Mouse (Mus musculus) kidney, embryonic 15.5 days (tissue): ENCODE data around the gene Abhd8. TPM values are rescaled to one million over a fixed set of nuclear protein-coding genes. Genes with fewer than 3 reads are reported as not detected.
A peak's percentile ranks its signal among the peaks of the same experiment; 100 is the strongest.

ENCODE experiments used
- ATAC-seq: fragments of 200-750 bp; cut with Nextera tagmentation; replicated peaks from 2 replicates; pipeline ENCODE4 v1.8.0; 2017; ENCODE audit warnings: moderate TSS enrichment; ENCODE audit not compliant: low FRiP score
- H3K27ac ChIP-seq: fragments of 300-500 bp; sonication (generic); 2 replicates; pipeline ENCODE4 v1.5.1; 2015; ENCODE audit warnings: mild to moderate bottlenecking, inconsistent platforms
- H3K27me3 ChIP-seq: fragments of 300-500 bp; sonication (generic); 2 replicates; pipeline ENCODE4 v1.6.1; 2015; ENCODE audit warnings: inconsistent platforms
- H3K36me3 ChIP-seq: fragments of 300-500 bp; sonication (generic); 2 replicates; pipeline ENCODE4 v1.6.1; 2015; ENCODE audit warnings: inconsistent platforms
- H3K4me1 ChIP-seq: fragments of 300-500 bp; sonication (generic); 2 replicates; pipeline ENCODE4 v1.6.1; 2015; ENCODE audit warnings: inconsistent platforms
- H3K4me2 ChIP-seq: fragments of 300-500 bp; sonication (generic); 2 replicates; pipeline ENCODE4 v1.6.1; 2015; ENCODE audit warnings: moderate library complexity, mild to moderate bottlenecking, inconsistent platforms
- H3K4me3 ChIP-seq: fragments of 300-500 bp; sonication (generic); replicated peaks from 2 replicates; pipeline ENCODE4 v1.5.1; 2015; ENCODE audit warnings: mild to moderate bottlenecking, inconsistent platforms
- H3K9ac ChIP-seq: fragments of 300-500 bp; sonication (generic); 2 replicates; pipeline ENCODE4 v1.6.1; 2015; ENCODE audit warnings: mild to moderate bottlenecking, inconsistent platforms
- H3K9me3 ChIP-seq: fragments of 300-500 bp; sonication (generic); replicated peaks from 2 replicates; pipeline ENCODE4 v1.6.1; 2016; ENCODE audit warnings: inconsistent platforms
- WGBS: fragments of 180-500 bp; shearing (Covaris S2); methylation state at CpG from one replicate; pipeline ENCODE4 v1.1.7; 2015; ENCODE audit warnings: mixed read lengths; 5-methylcytosine and 5-hydroxymethylcytosine counted together
- polyA plus RNA-seq: library from polyadenylated mRNA; unstranded; fragments of >200 nt; fragmentation: Nextera tagmentation; extraction: Ambion mirVana; gene quantifications from 2 replicates; pipeline ENCODE4 v1.2.1, GENCODE M21; 2015

Gene Abhd8
- 42.8 and 47.0 TPM in 2 replicates for polyA plus RNA-seq

GRCm38 (mm10) chr8:71463188-71464033, at the start of gene Abhd8:
Abhd8 (minus strand) TSS chr8:71463655.
- peak; percentile 82 for ATAC-seq
- H3K27me3 ChIP-seq: no peaks in the 10 kb centered on the region
- H3K36me3 ChIP-seq: peaks cover 48% of the 10 kb centered on the region
- H3K9ac ChIP-seq: peak within 1 kb of the TSS; percentile 79
- H3K4me1 ChIP-seq: peaks cover 33% of the 10 kb centered on the region
- WGBS: 1% methylated on average over 55 of the region's 55 CpGs
- H3K4me2 ChIP-seq: peak within 1 kb of the TSS; percentile 89
- no peaks in the 10 kb centered on the region for H3K9me3 ChIP-seq
- H3K27ac ChIP-seq: peak within 1 kb of the TSS; percentile 85
- H3K4me3 ChIP-seq: peak within 1 kb of the TSS; percentile 92

GRCm38 (mm10) chr8:71511644-71512043, 48.2 kb upstream of the Abhd8 start, which contains the start of gene Plvap:
Plvap (minus strand) TSS chr8:71511752.
- Histone ChIP-seq H3K9me3 (no peaks in the 10 kb centered on the region), H3K27ac (peak within 1 kb of the TSS; percentile 24; the same call in 1 of the 2 replicates), H3K36me3 (no peaks in the 10 kb centered on the region), H3K9ac (no peak within 1 kb of the TSS), H3K27me3 (peaks cover 37% of the 10 kb centered on the region), H3K4me1 (peaks cover 24% of the 10 kb centered on the region), H3K4me2 (peak within 1 kb of the TSS; percentile 46), H3K4me3 (peak within 1 kb of the TSS; percentile 29)
- 24% methylated on average over 14 of the region's 14 CpGs for WGBS
- peak; percentile 24; the same call in 1 of the 2 replicates for ATAC-seq

- Histone ChIP-seq H3K27ac (no peak overlapping the region), H3K4me3 (peak overlapping the region; percentile 29), H3K4me2 (peak overlapping the region; percentile 46), H3K9me3 (no peaks in the 10 kb centered on the region), H3K4me1 (peaks cover 23% of the 10 kb centered on the region), H3K9ac (peak overlapping the region; percentile 24; the same call in 1 of the 2 replicates), H3K36me3 (no peaks in the 10 kb centered on the region), H3K27me3 (peaks cover 51% of the 10 kb centered on the region)
- 78% methylated on average over 2 of the region's 2 CpGs for WGBS
- no peak for ATAC-seq
Observed at GRCm38 (mm10) chr8:71509316-71509715, 45.9 kb upstream of the Abhd8 start.

- H3K4me1 ChIP-seq: peaks cover 23% of the 10 kb centered on the region
- ATAC-seq: peak; percentile 70
- under 1% methylated on average over 61 of the region's 61 CpGs for WGBS
- H3K27me3 ChIP-seq: peaks cover 50% of the 10 kb centered on the region
- H3K9ac ChIP-seq: peak overlapping the region; percentile 44
- H3K27ac ChIP-seq: no peak overlapping the region
- H3K4me3 ChIP-seq: peak overlapping the region; percentile 51
- H3K4me2 ChIP-seq: peak overlapping the region; percentile 90
- no peaks in the 10 kb centered on the region for H3K9me3 ChIP-seq
- H3K36me3 ChIP-seq: no peaks in the 10 kb centered on the region
Observed at GRCm38 (mm10) chr8:71507589-71508104, 44.2 kb upstream of the Abhd8 start.

GRCm38 (mm10) chr8:71505979-71506378, 42.5 kb upstream of the Abhd8 start:
- no peak for ATAC-seq
- H3K4me1 ChIP-seq: peaks cover 17% of the 10 kb centered on the region
- H3K36me3 ChIP-seq: no peaks in the 10 kb centered on the region
- H3K9ac ChIP-seq: no peak overlapping the region
- no peak overlapping the region for H3K4me2 ChIP-seq
- H3K9me3 ChIP-seq: no peaks in the 10 kb centered on the region
- no peak overlapping the region for H3K4me3 ChIP-seq
- WGBS: 89% methylated on average over 4 of the region's 4 CpGs
- no peak overlapping the region for H3K27ac ChIP-seq
- H3K27me3 ChIP-seq: peaks cover 48% of the 10 kb centered on the region

GRCm38 (mm10) chr8:71505326-71505725, 41.9 kb upstream of the Abhd8 start:
- 95% methylated on average over 4 of the region's 4 CpGs for WGBS
- no peak overlapping the region for H3K4me2 ChIP-seq
- no peak overlapping the region for H3K9ac ChIP-seq
- H3K27ac ChIP-seq: no peak overlapping the region
- no peaks in the 10 kb centered on the region for H3K36me3 ChIP-seq
- no peak overlapping the region for H3K4me3 ChIP-seq
- no peaks in the 10 kb centered on the region for H3K9me3 ChIP-seq
- peaks cover 23% of the 10 kb centered on the region for H3K4me1 ChIP-seq
- no peak for ATAC-seq
- H3K27me3 ChIP-seq: peaks cover 48% of the 10 kb centered on the region

GRCm38 (mm10) chr8:71504349-71504748, 40.9 kb upstream of the Abhd8 start:
- peaks cover 39% of the 10 kb centered on the region for H3K27me3 ChIP-seq
- H3K4me1 ChIP-seq: peaks cover 29% of the 10 kb centered on the region
- H3K4me3 ChIP-seq: no peak overlapping the region
- 81% methylated on average over 4 of the region's 4 CpGs for WGBS
- no peak for ATAC-seq
- H3K9ac ChIP-seq: no peak overlapping the region
- 0 out of 2 replicates have a peak overlapping the region, but pooled peaks have one; percentile 37 for H3K27ac ChIP-seq
- no peaks in the 10 kb centered on the region for H3K9me3 ChIP-seq
- no peaks in the 10 kb centered on the region for H3K36me3 ChIP-seq
- H3K4me2 ChIP-seq: no peak overlapping the region

GRCm38 (mm10) chr8:71498816-71499690, 35.6 kb upstream of the Abhd8 start:
- peaks cover 59% of the 10 kb centered on the region for H3K4me1 ChIP-seq
- H3K4me2 ChIP-seq: peak overlapping the region; percentile 9
- no peak overlapping the region for H3K9ac ChIP-seq
- H3K4me3 ChIP-seq: no peak overlapping the region
- H3K27ac ChIP-seq: peak overlapping the region; percentile 90
- no peaks in the 10 kb centered on the region for H3K27me3 ChIP-seq
- H3K36me3 ChIP-seq: peaks cover 6% of the 10 kb centered on the region
- 21% methylated on average over 15 of the region's 16 CpGs for WGBS
- no peaks in the 10 kb centered on the region for H3K9me3 ChIP-seq
- peak; percentile 24; the same call in 1 of the 2 replicates for ATAC-seq

- peak; percentile 33 for ATAC-seq
- peak overlapping the region; percentile 9 for H3K4me2 ChIP-seq
- H3K4me3 ChIP-seq: no peak overlapping the region
- no peaks in the 10 kb centered on the region for H3K27me3 ChIP-seq
- H3K9ac ChIP-seq: 0 out of 2 replicates have a peak overlapping the region, but pooled peaks have one; percentile 4
- H3K36me3 ChIP-seq: peaks cover 14% of the 10 kb centered on the region
- H3K9me3 ChIP-seq: no peaks in the 10 kb centered on the region
- WGBS: 5% methylated on average over 15 of the region's 15 CpGs
- peaks cover 59% of the 10 kb centered on the region for H3K4me1 ChIP-seq
- H3K27ac ChIP-seq: peak overlapping the region; percentile 90
Observed at GRCm38 (mm10) chr8:71497881-71498501, 34.5 kb upstream of the Abhd8 start.

GRCm38 (mm10) chr8:71497077-71497645, 33.7 kb upstream of the Abhd8 start:
- Histone ChIP-seq H3K27ac (peak overlapping the region; percentile 90), H3K9ac (no peak overlapping the region), H3K36me3 (peaks cover 23% of the 10 kb centered on the region), H3K4me3 (no peak overlapping the region), H3K9me3 (no peaks in the 10 kb centered on the region), H3K4me2 (no peak overlapping the region), H3K4me1 (peaks cover 59% of the 10 kb centered on the region), H3K27me3 (no peaks in the 10 kb centered on the region)
- WGBS: 78% methylated on average over 1 of the region's 1 CpGs
- ATAC-seq: no peak

- WGBS: 11% methylated on average over 11 of the region's 11 CpGs
- H3K9ac ChIP-seq: 0 out of 2 replicates have a peak overlapping the region, but pooled peaks have one; percentile 12
- no peaks in the 10 kb centered on the region for H3K9me3 ChIP-seq
- H3K4me1 ChIP-seq: peaks cover 59% of the 10 kb centered on the region
- H3K36me3 ChIP-seq: peaks cover 28% of the 10 kb centered on the region
- no peaks in the 10 kb centered on the region for H3K27me3 ChIP-seq
- peak overlapping the region; percentile 90 for H3K27ac ChIP-seq
- H3K4me3 ChIP-seq: no peak overlapping the region
- no peak overlapping the region; the same call in 1 of the 2 replicates for H3K4me2 ChIP-seq
- peak; percentile 30 for ATAC-seq
Observed at GRCm38 (mm10) chr8:71496481-71496880, 33.0 kb upstream of the Abhd8 start.
